In the genomic region with DNA sequence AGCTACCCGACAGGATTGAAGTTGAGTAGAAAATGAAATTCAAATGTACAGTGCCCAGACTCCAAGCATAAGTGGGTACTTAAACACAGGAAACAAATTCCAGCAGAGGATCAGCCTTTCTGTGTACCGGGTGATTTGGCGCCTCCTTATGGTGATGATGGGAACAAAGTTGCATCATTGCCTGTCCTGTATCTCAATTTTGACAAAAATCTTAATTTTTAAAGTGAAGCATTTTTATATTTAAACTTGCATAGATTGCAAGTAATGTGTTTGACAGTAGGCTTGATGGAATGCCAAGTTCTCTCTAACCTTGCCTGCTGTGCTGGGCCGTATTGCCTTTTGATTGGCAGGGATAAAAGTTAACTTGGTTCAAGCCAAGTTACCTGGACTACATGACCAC, we compare ENCODE assay signal across 8 mouse cellular contexts. TPM values are rescaled to one million over a fixed set of nuclear protein-coding genes. Genes with fewer than 3 reads are reported as not detected.
DNase-seq lines count a peak whose midpoint lies in the region; ATAC-seq and TF ChIP-seq lines count a peak whose summit lies in the region.

No protein-coding gene starts in this region.

- H3K9ac ChIP-seq in hindbrain, embryonic 13.5 days: peak overlapping the region; percentile 60; the same call in 1 of the 2 replicates
- no peak overlapping the region for H3K9ac ChIP-seq in liver, adult 2 months (ENCODE audit: low read depth, low read length)

- no peak for DNase-seq in left cerebral cortex, adult 2 months (ENCODE audit: extremely low spot score in 1 of 2, low spot score in 2 of 2)
- DNase-seq in left cerebral cortex, adult 18-20 months (ENCODE audit: low spot score in 2 of 2): no peak
- peak; percentile 70 for DNase-seq in embryo, embryonic 11 days
- peak; percentile 28 for DNase-seq in liver, adult 2 months (ENCODE audit: extremely low read depth, low read depth, low spot score)
- DNase-seq in naive thymus-derived CD4-positive, alpha-beta T cell, adult 2 months (ENCODE audit: low read depth): peak; percentile 75
- DNase-seq in right cerebral cortex, postnatal 25 days: no peak
- no peak for DNase-seq in right cerebral cortex, adult 18-20 months

- H3K4me2 ChIP-seq in hindbrain, embryonic 13.5 days: peak overlapping the region; percentile 63

- H3K9me3 ChIP-seq in hindbrain, embryonic 13.5 days: no peaks in the 10 kb centered on the region

- H3K36me3 ChIP-seq in hindbrain, embryonic 13.5 days: peaks cover 37% of the 10 kb centered on the region
- no peaks in the 10 kb centered on the region for H3K36me3 ChIP-seq in liver, adult 2 months (ENCODE audit: control insufficient read depth, insufficient read depth, low read length)

- peak; percentile 51 for TF ChIP-seq CTCF in left cerebral cortex, adult 2 months (IDR thresholded peaks at IDR 0.05)
- TF ChIP-seq CTCF in liver, adult 2 months (IDR thresholded peaks at IDR 0.05; ENCODE audit: low read depth, low read length): no peak; the same call in 1 of the 2 replicates

- H3K4me1 ChIP-seq in hindbrain, embryonic 13.5 days (replicated peaks): peaks cover 29% of the 10 kb centered on the region
- peaks cover 19% of the 10 kb centered on the region for H3K4me1 ChIP-seq in liver, adult 2 months (ENCODE audit: control insufficient read depth, insufficient read depth, low read length)

- TF ChIP-seq POLR2A in liver, adult 2 months (IDR thresholded peaks at IDR 0.05; ENCODE audit: extremely low read depth, insufficient read depth, low read length): no peak

- 30% methylated on average over 4 of the region's 4 CpGs for WGBS in hindbrain, embryonic 13.5 days
- 14% methylated on average over 4 of the region's 4 CpGs for WGBS in liver, adult 2 months

- no peak overlapping the region for H3K27ac ChIP-seq in left cerebral cortex, adult 2 months
- peak overlapping the region; percentile 98; the same call in 1 of the 2 replicates for H3K27ac ChIP-seq in hindbrain, embryonic 13.5 days
- H3K27ac ChIP-seq in liver, adult 2 months (replicated peaks; ENCODE audit: insufficient read depth, low read depth, low read length): no peak overlapping the region

- peak overlapping the region; percentile 77 for H3K4me3 ChIP-seq in left cerebral cortex, adult 2 months
- peak overlapping the region; percentile 70 for H3K4me3 ChIP-seq in hindbrain, embryonic 13.5 days
- no peak overlapping the region for H3K4me3 ChIP-seq in liver, adult 2 months (ENCODE audit: insufficient read depth, low read depth, low read length)

- intact Hi-C loops in left cerebral cortex, adult 2 months (cut with DNase I): loop anchor here (5.0 kb wide), 2 partner anchors 58 to 453 kb away; partner anchors contain the start of gene BC017158

- H3K27me3 ChIP-seq in hindbrain, embryonic 13.5 days: no peaks in the 10 kb centered on the region
- H3K27me3 ChIP-seq in liver, adult 2 months (ENCODE audit: control insufficient read depth, insufficient read depth, low read length): no peaks in the 10 kb centered on the region

- ATAC-seq in hindbrain, embryonic 13.5 days (ENCODE audit: low FRiP score): no peak

- no peaks in the 10 kb centered on the region for H3K79me2 ChIP-seq in liver, adult 2 months (ENCODE audit: control insufficient read depth, insufficient read depth, low read length)

RNA-seq across cellular contexts. Expression of gene 9130023H24Rik, which starts 1.2 kb away (rescaled TPM):
- total RNA-seq in left cerebral cortex, adult 2 months (2021): 1 to 10 TPM; 3.3 to 4.2 TPM
- total RNA-seq in left cerebral cortex, adult 18-20 months (2021): 1 to 10 TPM; 2.9 to 3.6 TPM
- 10.6 and 11.4 TPM in 2 replicates for polyA plus RNA-seq in hindbrain, embryonic 13.5 days (2015; fragmentation: Nextera tagmentation; extraction: Ambion mirVana)
- total RNA-seq in liver, adult 2 months (2014; rRNA removed): 1.8 and 2.4 TPM in 2 replicates
- polyA plus RNA-seq in liver, adult 2 months (2012; rRNA removed): 0.91 and 1.4 TPM in 2 replicates

RNA-seq across cellular contexts. Expression of gene Armc5, which starts 1.8 kb away (rescaled TPM):
- 10 to 100 TPM; 12.3 to 13.6 TPM for total RNA-seq in left cerebral cortex, adult 2 months (2021)
- 10 to 100 TPM; 12.2 to 14.7 TPM for total RNA-seq in left cerebral cortex, adult 18-20 months (2021)
- 15.0 and 15.2 TPM in 2 replicates for polyA plus RNA-seq in hindbrain, embryonic 13.5 days (2015; fragmentation: Nextera tagmentation; extraction: Ambion mirVana)
- total RNA-seq in liver, adult 2 months (2014; rRNA removed): 2.1 and 3.2 TPM in 2 replicates
- 11.3 and 12.7 TPM in 2 replicates for polyA plus RNA-seq in liver, adult 2 months (2012; rRNA removed)

RNA-seq across cellular contexts. Expression of gene Tgfb1i1, which starts 7.6 kb away (rescaled TPM):
- 10 to 100 TPM; 18.9 to 22.2 TPM for total RNA-seq in left cerebral cortex, adult 2 months (2021)
- 10 to 100 TPM; 21.6 to 22.8 TPM for total RNA-seq in left cerebral cortex, adult 18-20 months (2021)
- polyA plus RNA-seq in hindbrain, embryonic 13.5 days (2015; fragmentation: Nextera tagmentation; extraction: Ambion mirVana): 27.9 and 31.0 TPM in 2 replicates
- total RNA-seq in liver, adult 2 months (2014; rRNA removed): 0.65 and 1.1 TPM in 2 replicates
- 1.6 and 2.0 TPM in 2 replicates for polyA plus RNA-seq in liver, adult 2 months (2012; rRNA removed)

RNA-seq across cellular contexts. Expression of gene Slc5a2, which starts 26.5 kb away (rescaled TPM):
- total RNA-seq in left cerebral cortex, adult 2 months (2021): not detected
- total RNA-seq in left cerebral cortex, adult 18-20 months (2021): not detected
- polyA plus RNA-seq in hindbrain, embryonic 13.5 days (2015; fragmentation: Nextera tagmentation; extraction: Ambion mirVana): not detected in 2 replicates
- total RNA-seq in liver, adult 2 months (2014; rRNA removed): 0.07 TPM in 1 of 2 replicates, not detected in the other
- polyA plus RNA-seq in liver, adult 2 months (2012; rRNA removed): not detected in 2 replicates

RNA-seq across cellular contexts. Expression of gene Cox6a2, which starts 32.8 kb away (rescaled TPM):
- total RNA-seq in left cerebral cortex, adult 2 months (2021): 1 to 10 TPM; 7.5 to 9.8 TPM
- 10 to 100 TPM in 1 of 2 experiments, 1 to 10 TPM in 1; 7.5 to 10.4 TPM for total RNA-seq in left cerebral cortex, adult 18-20 months (2021)
- polyA plus RNA-seq in hindbrain, embryonic 13.5 days (2015; fragmentation: Nextera tagmentation; extraction: Ambion mirVana): 0.70 and 1.1 TPM in 2 replicates
- total RNA-seq in liver, adult 2 months (2014; rRNA removed): 0.28 TPM in 1 of 2 replicates, not detected in the other
- polyA plus RNA-seq in liver, adult 2 months (2012; rRNA removed): 0.18 and 0.45 TPM in 2 replicates

Comparison
In these comparisons a context has a peak if more than half of its experiments do, and no peak if none do; other contexts are left out.
1. DNase-seq: peak in embryo, embryonic 11 days (single experiment), liver, adult 2 months (single experiment) and naive thymus-derived CD4-positive, alpha-beta T cell, adult 2 months (single experiment); none in left cerebral cortex, adult 2 months (0 of 2), left cerebral cortex, adult 18-20 months (0 of 2), right cerebral cortex, postnatal 25 days (single experiment) and right cerebral cortex, adult 18-20 months (single experiment).